In the genomic region with DNA sequence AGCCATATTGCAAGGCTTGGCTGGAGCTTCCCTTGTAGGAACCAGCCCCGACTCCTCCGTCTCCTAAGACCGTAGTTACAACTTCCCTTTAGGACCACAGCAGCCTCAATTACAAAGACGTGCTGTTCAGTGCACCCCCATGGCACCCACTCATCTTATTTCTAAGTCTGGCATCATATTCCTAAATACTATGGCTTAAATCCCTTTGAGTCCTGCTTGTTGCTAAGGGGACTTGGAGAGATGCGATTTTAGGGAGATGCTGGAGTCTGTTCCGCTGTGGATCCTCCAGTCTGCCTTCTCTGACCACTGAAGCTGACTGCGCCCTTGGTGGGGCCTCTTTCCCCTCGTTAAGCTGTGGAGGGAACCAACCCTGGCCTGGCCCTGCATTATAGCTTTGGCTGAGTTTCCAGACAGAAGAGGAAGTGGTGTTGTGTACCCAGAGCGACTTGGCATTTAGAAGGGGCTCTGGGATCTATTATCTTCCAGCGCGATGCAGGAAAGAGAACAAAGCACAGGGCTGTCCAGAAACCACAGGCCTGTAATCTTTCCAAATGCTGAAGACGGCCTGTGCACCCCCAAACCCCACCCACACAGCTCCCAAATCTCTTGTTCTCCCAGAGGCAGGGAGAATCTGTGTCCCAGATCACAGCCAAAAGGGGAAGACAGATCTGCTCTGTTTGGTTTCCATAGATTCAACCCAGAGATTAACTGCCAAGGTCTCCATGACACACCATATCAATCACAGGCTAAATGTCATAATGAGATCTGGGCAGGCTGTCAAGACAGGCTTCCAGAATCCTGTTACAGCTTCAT, we compare ENCODE assay signal across 8 mouse cellular contexts. TPM values are rescaled to one million over a fixed set of nuclear protein-coding genes. Genes with fewer than 3 reads are reported as not detected.
DNase-seq lines count a peak whose midpoint lies in the region; ATAC-seq and TF ChIP-seq lines count a peak whose summit lies in the region.

No protein-coding gene starts in this region.

- H3K4me3 ChIP-seq in neural tube, embryonic 13.5 days: no peak overlapping the region
- no peak overlapping the region for H3K4me3 ChIP-seq in forebrain, postnatal 0 days (ENCODE audit: low read depth, low read length)
- no peak overlapping the region for H3K4me3 ChIP-seq in midbrain, embryonic 12.5 days

- no peak for ATAC-seq in neural tube, embryonic 13.5 days (ENCODE audit: low read depth)
- peak; percentile 85 for ATAC-seq in forebrain, postnatal 0 days
- no peak for ATAC-seq in midbrain, embryonic 12.5 days (ENCODE audit: low FRiP score, low read depth)

- intact Hi-C loops in heart, postnatal 25 days (cut with DNase I): no loop called here
- intact Hi-C loops in left cerebral cortex, postnatal 4 days (cut with DNase I): no loop called here

- H3K36me3 ChIP-seq in neural tube, embryonic 13.5 days: no peaks in the 10 kb centered on the region
- H3K36me3 ChIP-seq in forebrain, postnatal 0 days (ENCODE audit: insufficient read depth): no peaks in the 10 kb centered on the region
- no peaks in the 10 kb centered on the region for H3K36me3 ChIP-seq in midbrain, embryonic 12.5 days

- H3K27ac ChIP-seq in neural tube, embryonic 13.5 days (replicated peaks): peak overlapping the region; percentile 67
- peak overlapping the region; percentile 77 for H3K27ac ChIP-seq in forebrain, postnatal 0 days (ENCODE audit: low read depth, low read length)
- peak overlapping the region; percentile 15; the same call in 1 of the 2 replicates for H3K27ac ChIP-seq in midbrain, embryonic 12.5 days (replicated peaks)

- no peaks in the 10 kb centered on the region for H3K9me3 ChIP-seq in neural tube, embryonic 13.5 days
- H3K9me3 ChIP-seq in forebrain, postnatal 0 days (ENCODE audit: low read length): no peaks in the 10 kb centered on the region
- H3K9me3 ChIP-seq in midbrain, embryonic 12.5 days: no peaks in the 10 kb centered on the region

- no peak for TF ChIP-seq CTCF in forebrain, postnatal 0 days (IDR thresholded peaks at IDR 0.05; ENCODE audit: low read depth)

- H3K27me3 ChIP-seq in neural tube, embryonic 13.5 days: no peaks in the 10 kb centered on the region
- H3K27me3 ChIP-seq in forebrain, postnatal 0 days (ENCODE audit: insufficient read depth, low read length): no peaks in the 10 kb centered on the region
- H3K27me3 ChIP-seq in midbrain, embryonic 12.5 days: no peaks in the 10 kb centered on the region

- no peak overlapping the region for H3K9ac ChIP-seq in neural tube, embryonic 13.5 days
- H3K9ac ChIP-seq in forebrain, postnatal 0 days: peak overlapping the region; percentile 34; the same call in 1 of the 2 replicates
- no peak overlapping the region for H3K9ac ChIP-seq in midbrain, embryonic 12.5 days (replicated peaks)

- WGBS in neural tube, embryonic 13.5 days: 58% methylated on average over 12 of the region's 12 CpGs
- WGBS in forebrain, postnatal 0 days: 35% methylated on average over 12 of the region's 12 CpGs
- 51% methylated on average over 12 of the region's 12 CpGs for WGBS in midbrain, embryonic 12.5 days

- no peak for DNase-seq in neural tube, embryonic 10.5 days (ENCODE audit: extremely low spot score, low spot score)
- DNase-seq in forebrain, postnatal 0 days: peak; percentile 79
- DNase-seq in heart, postnatal 25 days (ENCODE audit: low spot score): peak; percentile 36
- DNase-seq in left cerebral cortex, postnatal 4 days: peak; percentile 41
- no peak for DNase-seq in thymus, postnatal 0 days (ENCODE audit: low spot score)
- no peak for DNase-seq in retina, postnatal 1 day

- no peak overlapping the region for H3K4me2 ChIP-seq in neural tube, embryonic 13.5 days
- no peak overlapping the region for H3K4me2 ChIP-seq in forebrain, postnatal 0 days (ENCODE audit: low read depth)
- no peak overlapping the region for H3K4me2 ChIP-seq in midbrain, embryonic 12.5 days (replicated peaks)

- H3K4me1 ChIP-seq in neural tube, embryonic 13.5 days (replicated peaks): peaks cover 10% of the 10 kb centered on the region; the same call in 1 of the 2 replicates
- H3K4me1 ChIP-seq in forebrain, postnatal 0 days (ENCODE audit: insufficient read depth): peaks cover 10% of the 10 kb centered on the region; the same call in 1 of the 2 replicates
- peaks cover 11% of the 10 kb centered on the region for H3K4me1 ChIP-seq in midbrain, embryonic 12.5 days

RNA-seq across cellular contexts. Expression of a gene that starts 7.4 kb away (rescaled TPM):
- polyA plus RNA-seq in neural tube, embryonic 13.5 days (2015; fragmentation: Nextera tagmentation; extraction: Ambion mirVana): not detected in 2 replicates
- 0.24 TPM in 1 of 2 replicates, not detected in the other for total RNA-seq in forebrain, postnatal 0 days (2014; rRNA removed)
- 0.33 and 0.35 TPM in 2 replicates for polyA plus RNA-seq in forebrain, postnatal 0 days (2015; fragmentation: Nextera tagmentation; extraction: Ambion mirVana)
- total RNA-seq in heart, postnatal 25 days (2021): not detected
- not detected for total RNA-seq in left cerebral cortex, postnatal 4 days (2021)
- polyA plus RNA-seq in midbrain, embryonic 12.5 days (2016; fragmentation: Nextera tagmentation; extraction: Ambion mirVana): 0.27 TPM in 1 of 2 replicates, not detected in the other
- 0.12 and 0.18 TPM in 2 replicates for polyA plus RNA-seq in thymus, postnatal 0 days (2015; fragmentation: Nextera tagmentation; extraction: Ambion mirVana)

RNA-seq across cellular contexts. Expression of a gene that starts 43.4 kb away (rescaled TPM):
- 16.9 and 18.5 TPM in 2 replicates for polyA plus RNA-seq in neural tube, embryonic 13.5 days (2015; fragmentation: Nextera tagmentation; extraction: Ambion mirVana)
- total RNA-seq in forebrain, postnatal 0 days (2014; rRNA removed): 62.4 and 67.6 TPM in 2 replicates
- polyA plus RNA-seq in forebrain, postnatal 0 days (2015; fragmentation: Nextera tagmentation; extraction: Ambion mirVana): 18.2 and 28.4 TPM in 2 replicates
- 10 to 100 TPM; 26.1 to 28.5 TPM for total RNA-seq in heart, postnatal 25 days (2021)
- total RNA-seq in left cerebral cortex, postnatal 4 days (2021): 10 to 100 TPM; 92.6 to 94.3 TPM
- polyA plus RNA-seq in midbrain, embryonic 12.5 days (2016; fragmentation: Nextera tagmentation; extraction: Ambion mirVana): 14.3 and 15.4 TPM in 2 replicates
- 6.6 and 7.2 TPM in 2 replicates for polyA plus RNA-seq in thymus, postnatal 0 days (2015; fragmentation: Nextera tagmentation; extraction: Ambion mirVana)

RNA-seq across cellular contexts. Expression of a gene that starts 44.0 kb away (rescaled TPM):
- not detected in 2 replicates for polyA plus RNA-seq in neural tube, embryonic 13.5 days (2015; fragmentation: Nextera tagmentation; extraction: Ambion mirVana)
- total RNA-seq in forebrain, postnatal 0 days (2014; rRNA removed): 0.57 TPM in 1 of 2 replicates, not detected in the other
- polyA plus RNA-seq in forebrain, postnatal 0 days (2015; fragmentation: Nextera tagmentation; extraction: Ambion mirVana): 0.23 TPM in 1 of 2 replicates, not detected in the other
- under 1 TPM; 0.34 to 0.39 TPM for total RNA-seq in heart, postnatal 25 days (2021)
- not detected for total RNA-seq in left cerebral cortex, postnatal 4 days (2021)
- polyA plus RNA-seq in midbrain, embryonic 12.5 days (2016; fragmentation: Nextera tagmentation; extraction: Ambion mirVana): not detected in 2 replicates
- 0.42 TPM in 1 of 2 replicates, not detected in the other for polyA plus RNA-seq in thymus, postnatal 0 days (2015; fragmentation: Nextera tagmentation; extraction: Ambion mirVana)

Comparison
In these comparisons a context has a peak if more than half of its experiments do, and no peak if none do; other contexts are left out.
1. H3K27ac ChIP-seq: peak in every context shown above with its lines; median percentile 77 in forebrain, postnatal 0 days; 67 in neural tube, embryonic 13.5 days; 15 in midbrain, embryonic 12.5 days.
2. DNase-seq: peak in forebrain, postnatal 0 days (single experiment), heart, postnatal 25 days (single experiment) and left cerebral cortex, postnatal 4 days (single experiment); none in neural tube, embryonic 10.5 days (single experiment), thymus, postnatal 0 days (single experiment) and retina, postnatal 1 day (single experiment).